Mouse (Mus musculus): ENCODE data around the gene Wdr83.

DNA sequence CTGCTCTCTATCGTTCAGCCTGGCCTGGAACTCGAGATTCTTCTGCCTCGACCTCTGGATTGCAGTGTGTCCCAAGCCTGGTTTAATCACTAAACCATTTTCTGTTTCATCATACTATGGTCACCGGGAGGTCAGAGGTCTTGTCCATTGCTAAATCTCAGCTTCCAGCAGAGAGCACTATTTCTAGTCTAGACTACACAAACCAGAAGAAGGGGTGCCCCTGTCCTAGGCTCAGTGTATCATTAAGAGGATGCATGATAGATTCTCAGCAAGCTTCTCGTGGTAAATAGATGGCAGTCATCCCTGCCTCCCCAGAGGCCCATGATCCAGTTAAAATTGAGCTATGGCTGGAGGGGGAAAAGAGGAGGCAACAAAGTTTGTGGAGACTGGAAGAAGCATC lies 10.1 kb downstream of the Wdr83 start:
- TF ChIP-seq CTCF (IDR thresholded peaks at IDR 0.05; ENCODE audit: borderline replicate concordance, control insufficient read depth, extremely low read depth, insufficient read depth, low read length, poor library complexity) (no peak), POLR2A (IDR thresholded peaks at IDR 0.05; ENCODE audit: control insufficient read depth, extremely low read depth, insufficient read depth, low read length, poor library complexity) (no peak)

Measured in thymus, adult 2 months (tissue).